Mouse (Mus musculus): Measurements from ENCODE around the gene Zfp442. TPM values are rescaled to one million over a fixed set of nuclear protein-coding genes. Genes with fewer than 3 reads are reported as not detected.
"Not testable (repeated sequence)": the region's sequence is repeated elsewhere in the genome, so short reads cannot be mapped to it uniquely, and the experiment has no call there.

Gene Zfp442
- total and polyA plus RNA-seq, 2 experiments from 2014 or later, result 4.4 to 5.1 TPM

GRCm38 (mm10) chr2:150390198-150390597 lies 61.1 kb downstream of the Zfp442 start:
- Histone ChIP-seq H3K4me2 (ENCODE audit: low read depth, low read length, poor library complexity, severe bottlenecking) (no peak overlapping the region), H3K4me1 (ENCODE audit: insufficient read depth, low read length) (no peaks in the 10 kb centered on the region), H3K27ac (ENCODE audit: low read depth, low read length) (no peak overlapping the region), H3K27me3 (ENCODE audit: insufficient read depth, low read length) (no peaks in the 10 kb centered on the region), H3K4me3 (ENCODE audit: low read depth, low read length) (no peak overlapping the region), H3K9ac (replicated peaks; ENCODE audit: low read length, poor library complexity, severe bottlenecking) (no peak overlapping the region), H3K36me3 (ENCODE audit: insufficient read depth, low read length) (no peaks in the 10 kb centered on the region), H3K9me3 (ENCODE audit: low read length) (no peaks in the 10 kb centered on the region)
- TF ChIP-seq CTCF (IDR thresholded peaks at IDR 0.05), result no peak
- DNase-seq (ENCODE audit: low spot score) (no peak), ATAC-seq (ENCODE audit: low FRiP score) (no peak)
- 86% methylated on average over 1 of the region's 1 CpGs for WGBS

DNA sequence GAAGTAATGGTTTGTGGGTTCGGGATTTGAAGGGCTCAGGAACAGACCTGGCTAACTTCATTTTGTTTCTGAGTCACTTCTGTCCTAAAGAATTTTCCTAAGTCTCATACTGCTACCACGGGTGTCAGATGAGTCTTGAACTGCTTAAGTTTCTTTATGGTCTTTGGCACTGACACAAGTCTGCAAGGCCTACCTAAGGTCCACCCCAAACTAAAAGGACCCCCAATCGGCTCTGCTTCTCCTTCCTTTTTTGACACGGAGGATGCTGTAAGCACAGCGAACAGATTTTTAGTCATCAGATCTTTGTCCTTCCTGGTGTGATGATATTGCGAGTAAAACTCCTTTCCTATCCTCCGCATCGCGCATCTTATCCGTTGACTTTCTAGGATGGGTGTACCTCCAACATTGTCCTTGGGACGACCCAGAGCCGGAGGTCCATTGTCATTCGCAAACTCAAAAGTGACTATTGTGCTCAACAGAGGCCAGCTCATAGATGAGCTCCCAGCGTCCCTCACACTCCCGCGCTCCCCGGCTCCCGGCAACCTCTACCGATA lies 65.7 kb downstream of the Zfp442 start:
- not testable (repeated sequence) for H3K36me3 ChIP-seq (ENCODE audit: insufficient read depth, low read length); H3K27me3 ChIP-seq (ENCODE audit: insufficient read depth, low read length); H3K4me3 ChIP-seq (ENCODE audit: low read depth, low read length); H3K9me3 ChIP-seq (ENCODE audit: low read length); DNase-seq (ENCODE audit: low spot score); H3K4me1 ChIP-seq (ENCODE audit: insufficient read depth, low read length); H3K4me2 ChIP-seq (ENCODE audit: low read depth, low read length, poor library complexity, severe bottlenecking); H3K9ac ChIP-seq (replicated peaks; ENCODE audit: low read length, poor library complexity, severe bottlenecking); H3K27ac ChIP-seq (ENCODE audit: low read depth, low read length); ATAC-seq (ENCODE audit: low FRiP score)
- 94% methylated on average over 19 of the region's 19 CpGs for WGBS

- DNase-seq (ENCODE audit: low spot score) (no peak), ATAC-seq (ENCODE audit: low FRiP score) (no peak; the same call in 1 of the 2 replicates)
- H3K4me2 ChIP-seq (ENCODE audit: low read depth, low read length, poor library complexity, severe bottlenecking), result peak overlapping the region; percentile 51
- H3K9me3 ChIP-seq (ENCODE audit: low read length), result no peaks in the 10 kb centered on the region
- no peaks in the 10 kb centered on the region for H3K27me3 ChIP-seq (ENCODE audit: insufficient read depth, low read length)
- no peak overlapping the region for H3K27ac ChIP-seq (ENCODE audit: low read depth, low read length)
- WGBS, result 20% methylated on average over 4 of the region's 4 CpGs
- no peak for TF ChIP-seq CTCF (IDR thresholded peaks at IDR 0.05)
- H3K9ac ChIP-seq (replicated peaks; ENCODE audit: low read length, poor library complexity, severe bottlenecking), result peak overlapping the region; percentile 81; the same call in 1 of the 2 replicates
- H3K36me3 ChIP-seq (ENCODE audit: insufficient read depth, low read length), result no peaks in the 10 kb centered on the region
- H3K4me1 ChIP-seq (ENCODE audit: insufficient read depth, low read length), result no peaks in the 10 kb centered on the region
- H3K4me3 ChIP-seq (ENCODE audit: low read depth, low read length), result peak overlapping the region; percentile 58
Measured at GRCm38 (mm10) chr2:150362878-150363229, 88.4 kb downstream of the Zfp442 start.

- Histone ChIP-seq H3K4me2 (ENCODE audit: low read depth, low read length, poor library complexity, severe bottlenecking) (peak within 1 kb of the TSS; percentile 51), H3K27ac (ENCODE audit: low read depth, low read length) (peak within 1 kb of the TSS; percentile 88), H3K4me3 (ENCODE audit: low read depth, low read length) (peak within 1 kb of the TSS; percentile 58), H3K9ac (replicated peaks; ENCODE audit: low read length, poor library complexity, severe bottlenecking) (peak within 1 kb of the TSS; percentile 81)
- not testable (repeated sequence) for H3K27me3 ChIP-seq (ENCODE audit: insufficient read depth, low read length); H3K4me1 ChIP-seq (ENCODE audit: insufficient read depth, low read length); H3K36me3 ChIP-seq (ENCODE audit: insufficient read depth, low read length); H3K9me3 ChIP-seq (ENCODE audit: low read length)
- WGBS, result under 1% methylated on average over 14 of the region's 17 CpGs
- DNase-seq (ENCODE audit: low spot score), result peak; percentile 93
- peak; percentile 97 for ATAC-seq (ENCODE audit: low FRiP score)
Measured at GRCm38 (mm10) chr2:150362113-150362877, 89.0 kb downstream of the Zfp442 start, which contains the start of gene 3300002I08Rik. Gene 3300002I08Rik (minus strand): TSS chr2:150362765.

Other genes with a start within 250 kb of the Zfp442 start
- 3.0 and 4.3 TPM in 2 replicates for gene Zfp937, start 233.4 kb downstream of the Zfp442 start, total RNA-seq (2014; rRNA removed)
- 6.5 and 6.7 TPM in 2 replicates for gene Zfp937, start 233.4 kb downstream of the Zfp442 start, polyA plus RNA-seq (2015; fragmentation: Nextera tagmentation; extraction: Ambion mirVana)
- gene Gm21994, start 195.9 kb downstream of the Zfp442 start, total RNA-seq (2014; rRNA removed), result 1.3 and 1.5 TPM in 2 replicates
- gene Gm21994, start 195.9 kb downstream of the Zfp442 start, polyA plus RNA-seq (2015; fragmentation: Nextera tagmentation; extraction: Ambion mirVana), result 2.8 and 3.0 TPM in 2 replicates
- 0.09 TPM in 1 of 2 replicates, not detected in the other for gene Gm14124, start 194.0 kb downstream of the Zfp442 start, total RNA-seq (2014; rRNA removed)
- not detected in 2 replicates for gene Gm14124, start 194.0 kb downstream of the Zfp442 start, polyA plus RNA-seq (2015; fragmentation: Nextera tagmentation; extraction: Ambion mirVana)
- not detected in 2 replicates for gene Gm10130, start 127.8 kb downstream of the Zfp442 start, total RNA-seq (2014; rRNA removed)
- not detected in 2 replicates for gene Gm10130, start 127.8 kb downstream of the Zfp442 start, polyA plus RNA-seq (2015; fragmentation: Nextera tagmentation; extraction: Ambion mirVana)
- 11.5 and 13.0 TPM in 2 replicates for gene 3300002I08Rik, start 88.7 kb downstream of the Zfp442 start, total RNA-seq (2014; rRNA removed)
- gene 3300002I08Rik, start 88.7 kb downstream of the Zfp442 start, polyA plus RNA-seq (2015; fragmentation: Nextera tagmentation; extraction: Ambion mirVana), result 10.9 and 13.5 TPM in 2 replicates
- 0.19 and 0.27 TPM in 2 replicates for gene Zfp345, start 33.6 kb upstream of the Zfp442 start, total RNA-seq (2014; rRNA removed)
- 0.12 TPM in 1 of 2 replicates, not detected in the other for gene Zfp345, start 33.6 kb upstream of the Zfp442 start, polyA plus RNA-seq (2015; fragmentation: Nextera tagmentation; extraction: Ambion mirVana)
- gene Cst7, start 118.9 kb upstream of the Zfp442 start, total RNA-seq (2014; rRNA removed), result 0.49 TPM in 1 of 2 replicates, not detected in the other
- gene Cst7, start 118.9 kb upstream of the Zfp442 start, polyA plus RNA-seq (2015; fragmentation: Nextera tagmentation; extraction: Ambion mirVana), result 0.47 TPM in 1 of 2 replicates, not detected in the other
- 33.1 and 34.6 TPM in 2 replicates for gene Apmap, start 157.1 kb upstream of the Zfp442 start, total RNA-seq (2014; rRNA removed)
- 50.3 and 52.2 TPM in 2 replicates for gene Apmap, start 157.1 kb upstream of the Zfp442 start, polyA plus RNA-seq (2015; fragmentation: Nextera tagmentation; extraction: Ambion mirVana)
- 22.7 and 26.1 TPM in 2 replicates for gene Acss1, start 217.0 kb upstream of the Zfp442 start, total RNA-seq (2014; rRNA removed)
- 14.5 and 16.4 TPM in 2 replicates for gene Acss1, start 217.0 kb upstream of the Zfp442 start, polyA plus RNA-seq (2015; fragmentation: Nextera tagmentation; extraction: Ambion mirVana)
- 0.14 TPM in 1 of 2 replicates, not detected in the other for gene Vsx1, start 237.9 kb upstream of the Zfp442 start, total RNA-seq (2014; rRNA removed)
- 0.07 and 0.11 TPM in 2 replicates for gene Vsx1, start 237.9 kb upstream of the Zfp442 start, polyA plus RNA-seq (2015; fragmentation: Nextera tagmentation; extraction: Ambion mirVana)

Measured in midbrain, postnatal 0 days (tissue).